Mouse (Mus musculus): ENCODE measurements at regions not wholly inside any gene's neighbourhood (a gene's known extent, or its start where the extent isn't known, plus 50 kb on each side); places are given as distances from the start of the nearest gene placed in this dataset.

DNA sequence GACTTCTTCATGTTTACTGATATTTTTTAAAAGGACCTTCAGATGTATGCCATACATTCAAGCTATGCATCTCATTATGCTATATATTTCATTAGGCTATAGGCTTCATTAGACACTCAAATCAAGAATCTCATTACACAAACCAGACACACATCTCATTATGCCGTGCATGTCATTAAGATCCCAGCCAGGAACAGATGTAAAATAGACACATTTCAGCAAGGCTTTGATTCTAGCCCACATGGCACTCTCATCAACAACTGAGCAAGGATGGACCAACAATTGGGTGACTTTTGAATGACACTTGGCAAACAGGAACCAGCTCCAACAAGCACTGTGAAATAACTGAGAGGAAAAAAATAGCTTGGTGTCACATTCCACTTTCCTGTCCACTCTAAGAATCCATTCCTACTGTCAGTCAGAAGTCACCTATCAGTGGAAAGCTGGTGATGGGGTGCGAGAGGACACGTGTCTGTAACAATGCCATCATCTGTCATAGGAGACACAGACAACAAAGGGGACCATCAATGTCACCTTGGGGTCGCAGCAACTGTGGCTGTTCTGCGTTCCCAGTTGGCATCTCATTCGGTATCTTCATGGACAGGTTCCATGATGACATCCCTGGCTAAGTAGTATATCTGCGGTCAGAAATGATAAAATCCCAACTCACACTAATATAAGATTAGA lies 466.0 kb downstream of the Epha4 start:
- TF ChIP-seq CTCF (IDR thresholded peaks at IDR 0.05; ENCODE audit: low read depth) (no peak), EP300 (IDR thresholded peaks at IDR 0.05; ENCODE audit: low read depth) (0 out of 2 replicates have a peak, but pooled peaks have one; percentile 24)

Data from heart, postnatal 0 days (tissue).